Mouse (Mus musculus) forebrain, embryonic 14.5 days (tissue): ENCODE measurements at regions not wholly inside any gene's neighbourhood (a gene's known extent, or its start where the extent isn't known, plus 50 kb on each side); places are given as distances from the start of the nearest gene placed in this dataset.
A peak's percentile ranks its signal among the peaks of the same experiment; 100 is the strongest.

Source experiments
- ATAC-seq: fragments of 200-750 bp; cut with Nextera tagmentation; 2 replicates; pipeline ENCODE4 v1.8.0; 2017; ENCODE audit warnings: mild to moderate bottlenecking, moderate library complexity
- DNase-seq: peaks from one replicate; pipeline ENCODE4 v3.0.0-alpha.2; 2015; ENCODE audit warnings: low spot score
- H3K27ac ChIP-seq: fragments of 300-500 bp; sonication (generic); 2 replicates; pipeline ENCODE4 v1.5.1; 2014; ENCODE audit warnings: low read depth, mild to moderate bottlenecking, control low read depth, low read length, moderate library complexity
- H3K27me3 ChIP-seq: fragments of 300-500 bp; sonication (generic); replicated peaks from 2 replicates; pipeline ENCODE4 v1.6.1; 2014; ENCODE audit warnings: low read length, control low read depth, mixed read lengths; ENCODE audit not compliant: control insufficient read depth, insufficient read depth
- H3K36me3 ChIP-seq: fragments of 300-500 bp; sonication (generic); 2 replicates; pipeline ENCODE4 v1.6.1; 2014; ENCODE audit warnings: low read length, control low read depth; ENCODE audit not compliant: control insufficient read depth, insufficient read depth
- H3K4me1 ChIP-seq: fragments of 300-500 bp; sonication (generic); 2 replicates; pipeline ENCODE4 v1.6.1; 2014; ENCODE audit warnings: antibody characterized with exemption, low read length, control low read depth; ENCODE audit not compliant: control insufficient read depth, insufficient read depth
- H3K4me2 ChIP-seq: fragments of 300-500 bp; sonication (generic); 2 replicates; pipeline ENCODE4 v1.6.1; 2014; ENCODE audit warnings: mild to moderate bottlenecking, control low read depth, low read length
- H3K4me3 ChIP-seq: fragments of 300-500 bp; sonication (generic); 2 replicates; pipeline ENCODE4 v1.5.1; 2014; ENCODE audit warnings: low read depth, low read length, control low read depth
- H3K9ac ChIP-seq: fragments of 300-500 bp; sonication (generic); 2 replicates; pipeline ENCODE4 v1.6.1; 2014; ENCODE audit warnings: mild to moderate bottlenecking, low read length, control low read depth, moderate library complexity
- H3K9me3 ChIP-seq: fragments of 300-500 bp; sonication (generic); replicated peaks from 2 replicates; pipeline ENCODE4 v1.6.1; 2016; ENCODE audit warnings: low read length, control low read depth, mixed read lengths; ENCODE audit not compliant: control insufficient read depth
- WGBS: fragments of 180-500 bp; shearing (Covaris S2); extraction: QIAGEN DNeasy Blood & Tissue Kit; methylation state at CpG from one replicate; pipeline ENCODE4 v1.1.7; 2014; 5-methylcytosine and 5-hydroxymethylcytosine counted together

GRCm38 (mm10) chr16:39709387-39710039, 274.6 kb upstream of the Lsamp start:
- Histone ChIP-seq H3K36me3 (no peaks in the 10 kb centered on the region), H3K9me3 (no peaks in the 10 kb centered on the region), H3K4me3 (no peak overlapping the region), H3K4me1 (no peaks in the 10 kb centered on the region), H3K27me3 (no peaks in the 10 kb centered on the region), H3K4me2 (no peak overlapping the region), H3K27ac (no peak overlapping the region), H3K9ac (no peak overlapping the region)
- ATAC-seq = no peak
- no peak for DNase-seq
- 70% methylated on average over 10 of the region's 10 CpGs for WGBS

GRCm38 (mm10) chr16:39727586-39727985, 256.6 kb upstream of the Lsamp start:
- Histone ChIP-seq H3K9me3 (no peaks in the 10 kb centered on the region), H3K36me3 (no peaks in the 10 kb centered on the region), H3K9ac (no peak overlapping the region), H3K27me3 (no peaks in the 10 kb centered on the region), H3K4me3 (no peak overlapping the region), H3K27ac (no peak overlapping the region), H3K4me2 (no peak overlapping the region), H3K4me1 (0 out of 2 replicates have a peak, but pooled peaks cover 4% of the 10 kb centered on the region)
- peak; percentile 29 for DNase-seq
- 82% methylated on average over 4 of the region's 4 CpGs for WGBS
- no peak for ATAC-seq

GRCm38 (mm10) chr16:39746041-39746736, 238.0 kb upstream of the Lsamp start:
- H3K36me3 ChIP-seq = no peaks in the 10 kb centered on the region
- WGBS = 80% methylated on average over 5 of the region's 5 CpGs
- H3K9ac ChIP-seq = no peak overlapping the region
- ATAC-seq (no peak), DNase-seq (no peak)
- no peaks in the 10 kb centered on the region for H3K27me3 ChIP-seq
- no peaks in the 10 kb centered on the region for H3K9me3 ChIP-seq
- H3K4me1 ChIP-seq = no peaks in the 10 kb centered on the region
- H3K4me3 ChIP-seq = no peak overlapping the region
- H3K27ac ChIP-seq = no peak overlapping the region
- no peak overlapping the region for H3K4me2 ChIP-seq

- Histone ChIP-seq H3K27ac (no peak overlapping the region), H3K4me3 (no peak overlapping the region), H3K9me3 (no peaks in the 10 kb centered on the region), H3K36me3 (no peaks in the 10 kb centered on the region), H3K4me1 (no peaks in the 10 kb centered on the region), H3K9ac (no peak overlapping the region), H3K27me3 (no peaks in the 10 kb centered on the region), H3K4me2 (no peak overlapping the region)
- ATAC-seq = no peak
- 90% methylated on average over 2 of the region's 2 CpGs for WGBS
- no peak for DNase-seq
Measured at GRCm38 (mm10) chr16:39751748-39752147, 232.4 kb upstream of the Lsamp start.

GRCm38 (mm10) chr16:39801063-39801462, 183.1 kb upstream of the Lsamp start:
- Histone ChIP-seq H3K9ac (no peak overlapping the region), H3K4me1 (no peaks in the 10 kb centered on the region), H3K36me3 (no peaks in the 10 kb centered on the region), H3K27me3 (no peaks in the 10 kb centered on the region), H3K27ac (no peak overlapping the region), H3K4me2 (no peak overlapping the region), H3K4me3 (no peak overlapping the region), H3K9me3 (no peaks in the 10 kb centered on the region)
- DNase-seq = no peak
- WGBS = 19% methylated on average over 3 of the region's 3 CpGs
- ATAC-seq = no peak

- Histone ChIP-seq H3K4me1 (no peaks in the 10 kb centered on the region), H3K9ac (no peak overlapping the region), H3K27me3 (no peaks in the 10 kb centered on the region), H3K36me3 (no peaks in the 10 kb centered on the region), H3K27ac (no peak overlapping the region), H3K4me2 (no peak overlapping the region), H3K9me3 (no peaks in the 10 kb centered on the region), H3K4me3 (no peak overlapping the region)
- peak; percentile 17 for DNase-seq
- ATAC-seq = no peak
Measured at GRCm38 (mm10) chr16:39820131-39820530, 164.0 kb upstream of the Lsamp start.

GRCm38 (mm10) chr16:39834241-39834640, 149.9 kb upstream of the Lsamp start:
- Histone ChIP-seq H3K4me3 (no peak overlapping the region), H3K4me1 (no peaks in the 10 kb centered on the region), H3K36me3 (no peaks in the 10 kb centered on the region), H3K9me3 (no peaks in the 10 kb centered on the region), H3K4me2 (no peak overlapping the region), H3K27me3 (no peaks in the 10 kb centered on the region), H3K9ac (no peak overlapping the region), H3K27ac (no peak overlapping the region)
- DNase-seq (no peak), ATAC-seq (no peak)
- WGBS = 34% methylated on average over 3 of the region's 3 CpGs

- Histone ChIP-seq H3K27ac (no peak overlapping the region), H3K4me2 (no peak overlapping the region), H3K36me3 (no peaks in the 10 kb centered on the region), H3K27me3 (no peaks in the 10 kb centered on the region), H3K4me3 (no peak overlapping the region), H3K9ac (no peak overlapping the region), H3K4me1 (no peaks in the 10 kb centered on the region), H3K9me3 (no peaks in the 10 kb centered on the region)
- DNase-seq (peak; percentile 5), ATAC-seq (no peak)
- 53% methylated on average over 5 of the region's 5 CpGs for WGBS
Measured at GRCm38 (mm10) chr16:39881525-39881924, 102.6 kb upstream of the Lsamp start.

GRCm38 (mm10) chr16:39887944-39888343, 96.2 kb upstream of the Lsamp start:
- Histone ChIP-seq H3K27ac (no peak overlapping the region), H3K27me3 (no peaks in the 10 kb centered on the region), H3K4me1 (no peaks in the 10 kb centered on the region), H3K36me3 (no peaks in the 10 kb centered on the region), H3K9me3 (no peaks in the 10 kb centered on the region), H3K4me3 (no peak overlapping the region), H3K9ac (no peak overlapping the region), H3K4me2 (no peak overlapping the region)
- ATAC-seq (no peak), DNase-seq (no peak)
- WGBS = 95% methylated on average over 1 of the region's 1 CpGs
